Mouse (Mus musculus) embryo, embryonic 11 days (tissue): ENCODE results near the gene Gm14295.
A peak's percentile ranks its signal among the peaks of the same experiment; 100 is the strongest.
"Not testable (repeated sequence)": the region's sequence is repeated elsewhere in the genome, so short reads cannot be mapped to it uniquely, and the experiment has no call there.

ENCODE experiments used
- DNase-seq: peaks from one replicate; pipeline ENCODE4 v3.0.0-alpha.2; 2015

Gm14295 gene

GRCm38 (mm10) chr2:176798312-176798711 lies at the start of gene Gm14295:
Gene Gm14295 (plus strand): TSS chr2:176798612.
- DNase-seq: not testable (repeated sequence)

GRCm38 (mm10) chr2:176798785-176799184 lies 373 bp downstream of the Gm14295 start:
- DNase-seq: peak; percentile 0

GRCm38 (mm10) chr2:176830840-176831239 lies 32.4 kb downstream of the Gm14295 start, which contains the start of gene Gm14408:
Gene Gm14408 (plus strand): TSS chr2:176831140.
- not testable (repeated sequence) for DNase-seq
